In the genomic region with DNA sequence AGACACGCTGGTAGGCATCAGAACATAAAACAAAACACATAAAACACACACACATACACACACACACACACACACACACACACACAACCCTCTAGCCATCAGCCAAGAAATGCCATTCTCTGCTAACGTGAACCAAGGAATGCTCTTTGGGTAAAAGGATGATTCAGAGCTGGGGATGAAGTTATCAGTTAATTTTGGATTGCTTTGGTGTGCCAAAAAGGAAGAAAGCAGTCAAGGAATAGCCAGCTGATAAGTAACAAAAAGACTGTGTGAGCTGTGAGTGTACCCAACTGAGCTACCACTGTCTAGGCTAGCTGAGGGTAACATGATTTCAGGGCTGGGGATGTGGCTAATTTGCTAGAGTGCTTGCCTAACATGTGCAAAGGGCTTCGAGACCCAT, we compare ENCODE assay signal across 18 mouse cellular contexts. TPM values are rescaled to one million over a fixed set of nuclear protein-coding genes. Genes with fewer than 3 reads are reported as not detected.
"Had no signal": no experiment of that assay in that cellular context is flagged by ENCODE, and none has a peak within 500 bp of the region (broad histone marks: within the 10 kb centered on the region; RNA-seq: fewer than 3 reads in every experiment).

No protein-coding gene starts in this region.

- H3K27ac ChIP-seq: midbrain, embryonic 10.5 days; midbrain, embryonic 12.5 days; neural tube, embryonic 12.5 days had no signal

- DNase-seq: lung, adult 18-20 months; lung, embryonic 14.5 days; lung, postnatal 10 days; lung, postnatal 4 days; midbrain, embryonic 14.5 days; right cerebral cortex, postnatal 25 days; right cerebral cortex, postnatal 4 days; spleen, adult 18-20 months; thymus, adult 18-20 months; thymus, postnatal 14 days; thymus, postnatal 36 days had no signal

- H3K9ac ChIP-seq: lung, embryonic 14.5 days; midbrain, embryonic 12.5 days; neural tube, embryonic 12.5 days had no signal

- H3K9me3 ChIP-seq: midbrain, embryonic 10.5 days; midbrain, embryonic 12.5 days; neural tube, embryonic 12.5 days had no signal

- H3K4me3 ChIP-seq: midbrain, embryonic 10.5 days; midbrain, embryonic 12.5 days; neural tube, embryonic 12.5 days had no signal

- H3K4me2 ChIP-seq: lung, embryonic 14.5 days; midbrain, embryonic 12.5 days; neural tube, embryonic 12.5 days had no signal

RNA-seq across cellular contexts. Expression of a gene that starts 6.2 kb away (rescaled TPM):
- total RNA-seq: megakaryocyte-erythroid progenitor cell, adult 5-6 weeks; monocyte, adult 5-6 weeks had no signal

RNA-seq across cellular contexts. Expression of a gene that starts 8.4 kb away (rescaled TPM):
- total RNA-seq: megakaryocyte-erythroid progenitor cell, adult 5-6 weeks; monocyte, adult 5-6 weeks had no signal
- polyA plus RNA-seq: liver, embryonic 16.5 days; neural tube, embryonic 12.5 days had no signal

RNA-seq across cellular contexts. Expression of a gene that starts 11.7 kb away (rescaled TPM):
- total RNA-seq: megakaryocyte-erythroid progenitor cell, adult 5-6 weeks; neutrophil, adult 5-6 weeks had no signal
- polyA plus RNA-seq: neural tube, embryonic 12.5 days had no signal
